Mouse (Mus musculus) liver, adult 2 months (tissue): ENCODE results near the gene Mcf2l.

Experiments
- CTCF ChIP-seq: fragments of 200-500 bp; IDR thresholded peaks from 2 replicates; pipeline ENCODE4 v1.5.1; 2011; ENCODE audit warnings: low read depth, low read length, control low read depth
- POLR2A ChIP-seq: fragments of 200-500 bp; IDR thresholded peaks from 2 replicates; pipeline ENCODE4 v1.6.1; 2011; ENCODE audit warnings: low read length, control low read depth; ENCODE audit not compliant: insufficient read depth; ENCODE audit errors: extremely low read depth

DNA sequence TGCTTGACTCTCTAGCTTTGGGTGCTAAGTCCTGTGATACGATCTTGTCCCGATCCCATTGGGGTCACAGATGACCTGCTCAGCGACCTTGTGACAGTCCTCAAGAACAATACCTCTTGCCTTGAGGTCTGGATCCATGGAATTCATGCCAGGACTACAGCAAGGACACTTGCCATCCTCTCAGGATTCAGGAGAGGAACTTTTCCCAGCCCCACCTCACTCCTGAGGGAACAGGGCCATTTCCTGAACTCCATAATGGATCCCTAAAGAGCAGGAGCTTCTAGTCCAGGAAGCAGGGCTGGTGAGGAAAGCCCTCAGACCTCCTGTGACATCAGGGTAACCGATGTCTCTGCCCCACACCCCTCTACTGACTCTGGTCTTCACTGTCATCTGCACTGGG lies 34.1 kb downstream of the Mcf2l start:
- TF ChIP-seq CTCF = no peak
- TF ChIP-seq POLR2A = no peak
